Mouse (Mus musculus) midbrain, embryonic 14.5 days (tissue): ENCODE data around the gene Gm13279. TPM values are rescaled to one million over a fixed set of nuclear protein-coding genes. Genes with fewer than 3 reads are reported as not detected.
"Not testable (repeated sequence)": the region's sequence is repeated elsewhere in the genome, so short reads cannot be mapped to it uniquely, and the experiment has no call there.

ENCODE experiments used
- ATAC-seq: fragments of 200-750 bp; cut with Nextera tagmentation; 2 replicates; pipeline ENCODE4 v1.8.0; 2017; ENCODE audit warnings: moderate number of reproducible peaks, moderate library complexity; ENCODE audit not compliant: low FRiP score, low TSS enrichment
- DNase-seq: peaks from one replicate; pipeline ENCODE4 v3.0.0-alpha.2; 2015
- H3K27ac ChIP-seq: fragments of 300-500 bp; sonication (generic); replicated peaks from 2 replicates; pipeline ENCODE4 v1.5.1; 2014; ENCODE audit warnings: mild to moderate bottlenecking, low read depth, low read length, moderate library complexity
- H3K27me3 ChIP-seq: fragments of 300-500 bp; sonication (generic); 2 replicates; pipeline ENCODE4 v1.6.1; 2014; ENCODE audit warnings: low read length, control low read depth, mixed read lengths; ENCODE audit not compliant: control insufficient read depth, insufficient read depth
- H3K36me3 ChIP-seq: fragments of 300-500 bp; sonication (generic); 2 replicates; pipeline ENCODE4 v1.6.1; 2014; ENCODE audit warnings: low read length, control low read depth; ENCODE audit not compliant: control insufficient read depth, insufficient read depth
- H3K4me1 ChIP-seq: fragments of 300-500 bp; sonication (generic); 2 replicates; pipeline ENCODE4 v1.6.1; 2014; ENCODE audit warnings: mild to moderate bottlenecking, antibody characterized with exemption, low read length, control low read depth; ENCODE audit not compliant: control insufficient read depth, insufficient read depth
- H3K4me2 ChIP-seq: fragments of 300-500 bp; sonication (generic); 2 replicates; pipeline ENCODE4 v1.6.1; 2014; ENCODE audit warnings: mild to moderate bottlenecking, low read length, moderate library complexity
- H3K4me3 ChIP-seq: fragments of 300-500 bp; sonication (generic); replicated peaks from 2 replicates; pipeline ENCODE4 v1.5.1; 2014; ENCODE audit warnings: low read depth, low read length
- H3K9ac ChIP-seq: fragments of 300-500 bp; sonication (generic); replicated peaks from 2 replicates; pipeline ENCODE4 v1.6.1; 2014; ENCODE audit warnings: mild to moderate bottlenecking, low read length, moderate library complexity
- H3K9me3 ChIP-seq: fragments of 300-500 bp; sonication (generic); 2 replicates; pipeline ENCODE4 v1.6.1; 2016; ENCODE audit warnings: low read length, control low read depth, mixed read lengths; ENCODE audit not compliant: control insufficient read depth
- WGBS: fragments of 180-500 bp; shearing (Covaris S2); extraction: QIAGEN DNeasy Blood & Tissue Kit; methylation state at CpG from one replicate; pipeline ENCODE4 v1.1.7; 2014; 5-methylcytosine and 5-hydroxymethylcytosine counted together
- polyA plus RNA-seq: library from polyadenylated mRNA; unstranded; fragments of >200 nt; fragmentation: Nextera tagmentation; extraction: Ambion mirVana; gene quantifications from 2 replicates; pipeline ENCODE4 v1.2.1, GENCODE M21; 2014

Gene Gm13279
- polyA plus RNA-seq, 1 experiment from 2014 or later, result not detected

- no peaks in the 10 kb centered on the region for H3K36me3 ChIP-seq
- WGBS, result 66% methylated on average over 3 of the region's 3 CpGs
- no peak within 1 kb of the TSS for H3K9ac ChIP-seq
- H3K4me2 ChIP-seq, result no peak within 1 kb of the TSS
- no peak within 1 kb of the TSS for H3K27ac ChIP-seq
- H3K27me3 ChIP-seq, result no peaks in the 10 kb centered on the region
- ATAC-seq (no peak), DNase-seq (no peak)
- H3K9me3 ChIP-seq, result no peaks in the 10 kb centered on the region
- no peak within 1 kb of the TSS for H3K4me3 ChIP-seq
- H3K4me1 ChIP-seq, result no peaks in the 10 kb centered on the region
Observed at GRCm38 (mm10) chr4:88815928-88816327, 18.7 kb downstream of the Gm13279 start, which contains the start of gene Ifna7. Gene Ifna7, plus strand, starts transcription at chr4:88816228.

DNA sequence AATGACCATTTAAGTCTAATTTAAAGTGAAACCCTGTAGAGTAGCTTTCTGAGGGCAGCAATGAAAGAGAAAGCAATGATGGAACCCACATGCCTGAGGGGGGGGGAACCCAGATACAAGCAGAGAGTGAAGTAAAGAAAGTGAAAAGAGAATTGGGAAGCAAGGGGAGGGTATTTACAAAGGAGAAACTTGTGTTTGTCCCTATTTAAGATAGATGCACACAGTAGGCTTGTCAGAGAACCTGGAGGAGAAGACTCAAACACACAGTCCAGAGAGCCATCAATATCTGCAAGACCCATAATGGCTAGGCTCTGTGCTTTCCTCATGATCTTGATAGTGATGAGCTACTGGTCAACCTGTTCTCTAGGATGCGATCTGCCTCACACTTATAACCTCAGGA is 22.5 kb downstream of the Gm13279 start, which contains the start of gene Ifna11:
Ifna11 (plus strand) TSS at position 301 of the 400 bp plus-strand sequence.
- no peak within 1 kb of the TSS for H3K4me3 ChIP-seq
- H3K9me3 ChIP-seq, result no peaks in the 10 kb centered on the region
- no peak within 1 kb of the TSS for H3K9ac ChIP-seq
- no peaks in the 10 kb centered on the region for H3K36me3 ChIP-seq
- DNase-seq, result no peak
- H3K27ac ChIP-seq, result no peak within 1 kb of the TSS
- no peaks in the 10 kb centered on the region for H3K27me3 ChIP-seq
- H3K4me2 ChIP-seq, result no peak within 1 kb of the TSS
- no peak for ATAC-seq
- no peaks in the 10 kb centered on the region for H3K4me1 ChIP-seq
- 97% methylated on average over 1 of the region's 1 CpGs for WGBS

DNA sequence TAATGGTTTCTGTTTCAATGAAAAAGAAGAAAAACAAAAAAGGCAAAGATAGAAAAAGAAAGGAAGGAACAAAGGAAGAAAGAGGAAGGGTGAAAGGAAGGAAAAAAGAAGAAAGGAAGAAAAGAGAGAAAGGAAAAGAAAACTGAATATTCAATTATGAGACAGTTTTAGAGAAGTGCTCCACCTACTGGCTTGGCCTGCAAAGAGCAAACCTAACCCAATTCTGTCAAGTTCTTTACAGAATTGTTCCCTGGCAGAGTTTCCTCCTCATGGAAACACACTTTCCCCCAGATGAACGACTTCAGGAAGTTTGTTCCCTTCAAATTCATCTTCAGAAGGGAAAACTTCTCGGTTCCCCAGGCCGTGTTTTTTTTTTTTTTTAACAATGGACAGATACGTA is 25.8 kb downstream of the Gm13279 start:
- WGBS, result 20% methylated on average over 4 of the region's 4 CpGs
- DNase-seq (peak; percentile 67), ATAC-seq (no peak)
- Histone ChIP-seq H3K4me2 (no peak overlapping the region), H3K4me3 (no peak overlapping the region), H3K36me3 (no peaks in the 10 kb centered on the region), H3K27me3 (no peaks in the 10 kb centered on the region), H3K4me1 (no peaks in the 10 kb centered on the region), H3K9ac (no peak overlapping the region), H3K9me3 (no peaks in the 10 kb centered on the region), H3K27ac (no peak overlapping the region)

DNA sequence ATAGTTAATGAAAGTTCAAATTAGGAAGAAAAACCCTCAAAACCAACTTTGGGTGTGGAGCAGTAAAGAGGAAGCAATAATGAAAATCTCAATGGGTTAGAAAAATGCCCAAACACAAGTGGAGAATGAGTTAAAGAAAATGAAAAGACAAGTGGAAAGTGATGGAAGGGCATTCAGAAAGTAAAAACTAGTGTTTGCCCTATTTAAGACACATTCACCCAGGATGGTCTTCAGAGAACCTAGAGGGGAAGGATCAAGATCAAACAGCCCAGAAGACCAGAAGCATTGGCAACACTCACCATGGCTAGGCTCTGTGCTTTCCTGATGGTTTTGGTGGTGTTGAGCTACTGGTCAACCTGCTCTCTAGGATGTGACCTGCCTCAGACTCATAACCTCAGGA is 29.9 kb downstream of the Gm13279 start, which contains the start of gene Ifna6:
Ifna6 (plus strand) TSS at position 301 of the 400 bp plus-strand sequence.
- H3K4me3 ChIP-seq, H3K36me3 ChIP-seq, H3K9me3 ChIP-seq, H3K27ac ChIP-seq, DNase-seq, H3K27me3 ChIP-seq, ATAC-seq, H3K4me1 ChIP-seq, H3K9ac ChIP-seq, H3K4me2 ChIP-seq: not testable (repeated sequence)

GRCm38 (mm10) chr4:88830523-88830922 is 33.3 kb downstream of the Gm13279 start:
- 26% methylated on average over 4 of the region's 4 CpGs for WGBS

DNA sequence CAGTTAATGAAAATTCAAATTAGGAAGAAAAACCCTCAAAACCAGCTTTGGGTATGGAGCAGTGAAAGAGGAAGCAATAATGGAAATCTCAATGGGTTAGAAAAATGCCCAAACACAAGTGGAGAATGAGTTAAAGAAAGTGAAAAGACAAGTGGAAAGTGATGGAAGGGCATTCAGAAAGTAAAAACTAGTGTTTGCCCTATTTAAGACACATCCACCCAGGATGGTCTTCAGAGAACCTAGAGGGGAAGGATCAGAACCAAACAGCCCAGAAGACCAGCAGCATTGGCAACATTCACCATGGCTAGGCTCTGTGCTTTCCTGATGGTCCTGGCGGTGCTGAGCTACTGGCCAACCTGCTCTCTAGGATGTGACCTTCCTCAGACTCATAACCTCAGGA is 38.0 kb downstream of the Gm13279 start, which contains the start of gene Ifna5:
Ifna5 (plus strand) TSS at position 301 of the 400 bp plus-strand sequence.
- not testable (repeated sequence) for H3K36me3 ChIP-seq, H3K4me2 ChIP-seq, ATAC-seq, H3K9me3 ChIP-seq, H3K27me3 ChIP-seq, H3K4me1 ChIP-seq, H3K27ac ChIP-seq, H3K4me3 ChIP-seq, H3K9ac ChIP-seq, DNase-seq
- WGBS, result 79% methylated on average over 1 of the region's 1 CpGs

More at GRCm38 (mm10) chr4:88830523-88830922, 33.3 kb downstream of the Gm13279 start:
- H3K9ac ChIP-seq, result no peak overlapping the region
- H3K27ac ChIP-seq, result no peak overlapping the region
- DNase-seq (peak; percentile 59), ATAC-seq (no peak)
- no peaks in the 10 kb centered on the region for H3K36me3 ChIP-seq
- H3K9me3 ChIP-seq, result no peaks in the 10 kb centered on the region
- no peak overlapping the region for H3K4me3 ChIP-seq
- no peak overlapping the region for H3K4me2 ChIP-seq
- no peaks in the 10 kb centered on the region for H3K27me3 ChIP-seq
- no peaks in the 10 kb centered on the region for H3K4me1 ChIP-seq

DNA sequence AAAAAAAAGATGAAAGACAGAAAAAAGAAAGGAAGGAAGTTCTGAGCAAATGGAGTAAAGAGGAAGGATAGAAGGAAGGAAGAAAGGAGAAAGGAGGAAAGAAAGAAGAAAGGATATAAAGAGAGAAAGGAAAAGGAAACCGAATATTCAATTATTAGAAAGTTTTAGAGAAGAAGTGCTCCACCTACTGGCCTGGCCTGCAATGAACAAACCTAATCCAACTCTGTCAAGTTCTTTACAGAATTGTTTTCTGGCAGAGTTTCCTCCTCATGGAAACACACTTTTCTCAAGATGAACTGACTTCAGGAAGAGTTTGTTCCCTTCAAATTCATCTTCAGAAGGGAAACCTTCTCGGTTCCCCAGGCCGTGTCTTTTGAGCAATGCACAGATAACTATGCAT is 41.6 kb downstream of the Gm13279 start:
- no peaks in the 10 kb centered on the region for H3K9me3 ChIP-seq
- H3K4me2 ChIP-seq, result no peak overlapping the region
- H3K36me3 ChIP-seq, result no peaks in the 10 kb centered on the region
- DNase-seq (peak; percentile 62), ATAC-seq (no peak)
- H3K27ac ChIP-seq, result no peak overlapping the region
- 55% methylated on average over 3 of the region's 3 CpGs for WGBS
- H3K4me3 ChIP-seq, result no peak overlapping the region
- no peaks in the 10 kb centered on the region for H3K4me1 ChIP-seq
- no peaks in the 10 kb centered on the region for H3K27me3 ChIP-seq
- no peak overlapping the region for H3K9ac ChIP-seq

- Histone ChIP-seq H3K27ac (no peak overlapping the region), H3K4me3 (no peak overlapping the region), H3K4me2 (no peak overlapping the region), H3K9ac (no peak overlapping the region), H3K9me3 (no peaks in the 10 kb centered on the region), H3K36me3 (no peaks in the 10 kb centered on the region), H3K4me1 (no peaks in the 10 kb centered on the region), H3K27me3 (no peaks in the 10 kb centered on the region)
- DNase-seq, result no peak
- ATAC-seq, result no peak
- 86% methylated on average over 3 of the region's 3 CpGs for WGBS
Observed at GRCm38 (mm10) chr4:88840058-88840457, 42.9 kb downstream of the Gm13279 start.

DNA sequence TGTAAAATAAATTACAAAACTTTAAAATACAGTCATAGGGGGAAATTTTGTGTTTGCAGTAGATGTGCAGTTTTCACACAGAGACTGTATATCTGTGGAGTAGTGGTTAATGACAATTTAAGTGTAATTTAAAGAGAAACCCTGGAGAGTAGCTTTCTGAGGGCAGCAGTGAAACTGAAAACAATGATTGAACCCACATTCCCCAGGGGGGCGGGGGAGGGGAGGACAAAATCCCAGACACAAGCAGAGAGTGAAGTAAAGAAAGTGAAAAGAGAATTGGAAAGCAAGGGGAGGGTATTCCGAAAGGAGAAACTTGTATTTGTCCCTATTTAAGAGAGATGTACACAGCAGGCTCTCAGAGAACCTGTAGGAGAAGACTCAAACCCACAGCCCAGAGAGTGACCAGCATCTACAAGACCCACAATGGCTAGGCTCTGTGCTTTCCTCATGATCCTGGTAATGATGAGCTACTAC is 44.3 kb downstream of the Gm13279 start, which contains the start of gene Ifna4:
Ifna4 (plus strand) TSS at position 424 of the 474 bp plus-strand sequence.
- H3K9me3 ChIP-seq, result no peaks in the 10 kb centered on the region
- H3K9ac ChIP-seq, result no peak within 1 kb of the TSS
- no peak for DNase-seq
- no peak within 1 kb of the TSS for H3K27ac ChIP-seq
- H3K36me3 ChIP-seq, result no peaks in the 10 kb centered on the region
- no peak for ATAC-seq
- H3K4me2 ChIP-seq, result no peak within 1 kb of the TSS
- H3K27me3 ChIP-seq, result no peaks in the 10 kb centered on the region
- no peak within 1 kb of the TSS for H3K4me3 ChIP-seq
- WGBS, result 34% methylated on average over 2 of the region's 2 CpGs
- H3K4me1 ChIP-seq, result no peaks in the 10 kb centered on the region
